Mouse (Mus musculus): Measurements from ENCODE around the gene Arid1b. TPM values are rescaled to one million over a fixed set of nuclear protein-coding genes. Genes with fewer than 3 reads are reported as not detected.

Arid1b gene
- polyA plus RNA-seq, 1 experiment = 9.1 TPM

DNA sequence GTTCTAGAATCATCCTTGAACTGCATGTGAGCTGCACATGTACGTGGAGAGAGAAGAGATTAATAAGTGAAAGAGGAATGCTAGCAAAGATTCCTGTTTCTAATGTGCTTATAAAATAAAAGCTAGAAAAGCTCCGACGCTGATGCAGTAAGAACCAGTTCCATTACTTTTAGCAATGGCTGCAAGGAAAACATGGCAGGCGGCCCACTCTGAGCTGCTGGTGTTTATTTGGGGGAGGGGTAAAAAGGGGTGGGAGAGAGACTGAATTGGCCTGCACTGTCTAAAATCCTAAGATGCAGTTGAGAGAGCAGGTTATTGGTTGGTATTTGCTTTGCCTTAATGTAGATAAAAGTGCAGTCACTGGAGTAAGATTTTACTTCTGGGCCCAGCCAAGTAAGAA, 204.7 kb downstream of the Arid1b start:
- Histone ChIP-seq H3K36me3 (ENCODE audit: control insufficient read depth, insufficient read depth) (no peaks in the 10 kb centered on the region), H3K27me3 (ENCODE audit: control insufficient read depth, insufficient read depth, insufficient read length) (no peaks in the 10 kb centered on the region), H3K79me2 (ENCODE audit: control insufficient read depth, insufficient read depth) (peaks cover 17% of the 10 kb centered on the region), H3K4me3 (ENCODE audit: insufficient read depth, poor library complexity, severe bottlenecking) (no peak overlapping the region), H3ac (ENCODE audit: control insufficient read depth, insufficient read length, low read depth) (no peak overlapping the region), H3K79me3 (ENCODE audit: low read depth) (no peaks in the 10 kb centered on the region)
- TF ChIP-seq MYOD1 (IDR thresholded peaks at IDR 0.05; ENCODE audit: control insufficient read depth, insufficient read length, low read depth) (no peak), USF1 (IDR thresholded peaks at IDR 0.05; ENCODE audit: low read depth) (no peak), FOSL1 (IDR thresholded peaks at IDR 0.05; ENCODE audit: insufficient read depth, low read length, poor library complexity, severe bottlenecking) (no peak), CTCF (IDR thresholded peaks at IDR 0.05; ENCODE audit: control insufficient read depth, insufficient read depth, insufficient read length) (no peak), MAX (IDR thresholded peaks at IDR 0.05) (no peak), CEBPB (IDR thresholded peaks at IDR 0.05; ENCODE audit: low read depth) (no peak), MYOG (IDR thresholded peaks at IDR 0.05; ENCODE audit: control insufficient read depth, extremely low read depth, insufficient read length) (no peak)

DNA sequence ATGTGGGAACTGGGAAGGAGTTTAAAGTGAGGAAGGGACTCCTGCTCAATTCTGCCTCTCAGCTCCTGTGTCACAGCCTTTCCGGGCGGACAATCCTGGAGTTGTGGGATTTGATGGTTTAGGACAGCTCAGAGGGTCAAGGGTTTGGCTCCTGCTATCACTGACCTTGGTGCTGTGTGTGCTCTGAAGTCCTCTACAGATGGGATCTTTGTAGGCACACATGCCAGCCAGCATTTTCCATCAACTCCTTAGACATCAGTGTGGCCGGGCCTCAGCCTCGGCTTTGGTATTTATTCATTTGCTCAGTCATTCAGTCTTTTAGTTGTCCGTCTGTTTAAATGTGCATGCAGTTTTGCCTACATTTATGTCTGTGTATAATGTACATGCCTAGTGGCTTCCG, 206.5 kb downstream of the Arid1b start:
- H3K36me3 ChIP-seq (ENCODE audit: control insufficient read depth, insufficient read depth) = no peaks in the 10 kb centered on the region
- no peak overlapping the region for H3ac ChIP-seq (ENCODE audit: control insufficient read depth, insufficient read length, low read depth)
- TF ChIP-seq MAX (IDR thresholded peaks at IDR 0.05) = no peak
- TF ChIP-seq MYOG (IDR thresholded peaks at IDR 0.05; ENCODE audit: control insufficient read depth, extremely low read depth, insufficient read length) = no peak
- no peak for TF ChIP-seq CEBPB (IDR thresholded peaks at IDR 0.05; ENCODE audit: low read depth)
- no peak for TF ChIP-seq MYOD1 (IDR thresholded peaks at IDR 0.05; ENCODE audit: control insufficient read depth, insufficient read length, low read depth)
- TF ChIP-seq FOSL1 (IDR thresholded peaks at IDR 0.05; ENCODE audit: insufficient read depth, low read length, poor library complexity, severe bottlenecking) = no peak
- no peak for TF ChIP-seq CTCF (IDR thresholded peaks at IDR 0.05; ENCODE audit: control insufficient read depth, insufficient read depth, insufficient read length)
- TF ChIP-seq USF1 (IDR thresholded peaks at IDR 0.05; ENCODE audit: low read depth) = no peak
- H3K4me3 ChIP-seq (ENCODE audit: insufficient read depth, poor library complexity, severe bottlenecking) = no peak overlapping the region
- no peaks in the 10 kb centered on the region for H3K79me3 ChIP-seq (ENCODE audit: low read depth)
- peaks cover 25% of the 10 kb centered on the region for H3K79me2 ChIP-seq (ENCODE audit: control insufficient read depth, insufficient read depth)
- H3K27me3 ChIP-seq (ENCODE audit: control insufficient read depth, insufficient read depth, insufficient read length) = no peaks in the 10 kb centered on the region

- H3K4me3 ChIP-seq (ENCODE audit: insufficient read depth, poor library complexity, severe bottlenecking) = no peak overlapping the region
- H3K27me3 ChIP-seq (ENCODE audit: control insufficient read depth, insufficient read depth, insufficient read length) = no peaks in the 10 kb centered on the region
- no peak overlapping the region for H3ac ChIP-seq (ENCODE audit: control insufficient read depth, insufficient read length, low read depth)
- peaks cover 25% of the 10 kb centered on the region for H3K79me2 ChIP-seq (ENCODE audit: control insufficient read depth, insufficient read depth)
- TF ChIP-seq USF1 (IDR thresholded peaks at IDR 0.05; ENCODE audit: low read depth) = no peak
- TF ChIP-seq CTCF (IDR thresholded peaks at IDR 0.05; ENCODE audit: control insufficient read depth, insufficient read depth, insufficient read length) = peak; percentile 63
- no peaks in the 10 kb centered on the region for H3K79me3 ChIP-seq (ENCODE audit: low read depth)
- H3K36me3 ChIP-seq (ENCODE audit: control insufficient read depth, insufficient read depth) = no peaks in the 10 kb centered on the region
These were observed 207.9 kb downstream of the Arid1b start for GRCm38 (mm10) chr17:5201859-5202598.

- Histone ChIP-seq H3K27me3 (ENCODE audit: control insufficient read depth, insufficient read depth, insufficient read length) (no peaks in the 10 kb centered on the region), H3ac (ENCODE audit: control insufficient read depth, insufficient read length, low read depth) (no peak overlapping the region), H3K79me3 (ENCODE audit: low read depth) (no peaks in the 10 kb centered on the region), H3K4me3 (ENCODE audit: insufficient read depth, poor library complexity, severe bottlenecking) (no peak overlapping the region), H3K79me2 (ENCODE audit: control insufficient read depth, insufficient read depth) (peaks cover 28% of the 10 kb centered on the region), H3K36me3 (ENCODE audit: control insufficient read depth, insufficient read depth) (no peaks in the 10 kb centered on the region)
- TF ChIP-seq USF1 (IDR thresholded peaks at IDR 0.05; ENCODE audit: low read depth) (no peak), MYOD1 (IDR thresholded peaks at IDR 0.05; ENCODE audit: control insufficient read depth, insufficient read length, low read depth) (no peak), CTCF (IDR thresholded peaks at IDR 0.05; ENCODE audit: control insufficient read depth, insufficient read depth, insufficient read length) (no peak), CEBPB (IDR thresholded peaks at IDR 0.05; ENCODE audit: low read depth) (no peak), MAX (IDR thresholded peaks at IDR 0.05) (no peak), FOSL1 (IDR thresholded peaks at IDR 0.05; ENCODE audit: insufficient read depth, low read length, poor library complexity, severe bottlenecking) (no peak), MYOG (IDR thresholded peaks at IDR 0.05; ENCODE audit: control insufficient read depth, extremely low read depth, insufficient read length) (no peak)
These were observed 208.6 kb downstream of the Arid1b start for GRCm38 (mm10) chr17:5202756-5203155.

- Histone ChIP-seq H3K36me3 (ENCODE audit: control insufficient read depth, insufficient read depth) (no peaks in the 10 kb centered on the region), H3K4me3 (ENCODE audit: insufficient read depth, poor library complexity, severe bottlenecking) (no peak overlapping the region), H3K27me3 (ENCODE audit: control insufficient read depth, insufficient read depth, insufficient read length) (no peaks in the 10 kb centered on the region), H3K79me3 (ENCODE audit: low read depth) (peaks cover 3% of the 10 kb centered on the region), H3ac (ENCODE audit: control insufficient read depth, insufficient read length, low read depth) (no peak overlapping the region), H3K79me2 (ENCODE audit: control insufficient read depth, insufficient read depth) (peaks cover 36% of the 10 kb centered on the region)
- TF ChIP-seq USF1 (IDR thresholded peaks at IDR 0.05; ENCODE audit: low read depth) (no peak), CEBPB (IDR thresholded peaks at IDR 0.05; ENCODE audit: low read depth) (no peak), MYOD1 (IDR thresholded peaks at IDR 0.05; ENCODE audit: control insufficient read depth, insufficient read length, low read depth) (no peak), MYOG (IDR thresholded peaks at IDR 0.05; ENCODE audit: control insufficient read depth, extremely low read depth, insufficient read length) (no peak), FOSL1 (IDR thresholded peaks at IDR 0.05; ENCODE audit: insufficient read depth, low read length, poor library complexity, severe bottlenecking) (no peak), CTCF (IDR thresholded peaks at IDR 0.05; ENCODE audit: control insufficient read depth, insufficient read depth, insufficient read length) (no peak), MAX (IDR thresholded peaks at IDR 0.05) (no peak)
These were observed 209.4 kb downstream of the Arid1b start for GRCm38 (mm10) chr17:5203346-5204102.
